Mouse (Mus musculus): ENCODE data around the gene Fbxo7. TPM values are rescaled to one million over a fixed set of nuclear protein-coding genes. Genes with fewer than 3 reads are reported as not detected.

Fbxo7 gene
- polyA plus RNA-seq, 1 experiment from 2014 or later = 51.4 TPM

DNA sequence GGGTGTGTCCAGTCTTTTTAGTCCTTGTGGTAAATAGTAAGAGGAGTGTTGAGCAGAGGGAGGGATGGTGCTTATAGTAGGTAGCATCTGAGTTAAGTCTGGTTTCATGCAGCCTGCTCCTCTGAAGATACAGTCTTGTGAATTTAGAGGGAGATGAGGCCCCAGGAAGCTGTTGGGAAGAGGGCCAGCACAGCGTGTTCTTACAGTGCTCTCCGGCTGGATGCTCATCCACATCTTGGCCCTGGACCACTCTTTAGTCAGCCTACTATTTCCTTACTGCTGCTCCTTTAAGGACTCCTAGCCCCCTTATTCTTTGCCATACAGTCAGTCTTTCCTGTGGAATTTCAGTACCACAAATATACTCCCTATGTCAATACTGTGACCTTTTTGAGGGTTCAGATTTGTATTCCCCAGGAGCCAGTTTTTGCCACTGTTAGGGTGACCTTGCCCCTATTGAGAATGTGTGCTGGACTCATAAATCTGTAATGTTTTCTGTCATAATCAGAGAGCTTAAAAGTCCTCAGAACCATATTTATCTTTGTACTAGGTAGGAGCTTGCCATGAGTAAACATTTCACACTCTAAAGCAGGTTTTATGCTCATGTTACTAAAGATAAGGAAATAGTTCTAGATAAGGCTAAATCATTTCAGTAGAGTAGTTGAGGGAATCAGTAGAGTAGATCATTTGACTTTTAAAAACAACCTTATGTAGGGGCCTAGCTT lies 12.4 kb downstream of the Fbxo7 start:
- DNase-seq (ENCODE audit: low spot score) = no peak

DNA sequence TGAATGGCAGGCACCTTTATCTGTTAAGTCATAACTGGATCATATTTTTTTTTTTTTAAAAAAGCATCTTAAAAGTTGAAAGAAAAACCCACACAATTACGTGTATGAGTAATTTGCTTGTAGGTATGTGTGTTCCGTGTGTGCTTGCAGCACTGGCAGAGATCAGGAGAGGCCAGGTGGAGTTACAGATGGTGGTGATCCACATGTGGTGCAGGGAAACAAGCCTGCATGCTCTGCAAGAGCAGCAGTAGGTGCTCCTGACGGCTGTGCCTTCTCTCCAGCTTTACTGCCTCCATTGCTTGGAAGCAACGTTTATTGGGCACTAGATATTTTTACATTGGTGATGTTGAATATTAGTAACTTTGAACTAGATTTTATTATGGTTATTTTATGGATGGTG lies 21.9 kb downstream of the Fbxo7 start:
- DNase-seq (ENCODE audit: low spot score) = no peak

DNA sequence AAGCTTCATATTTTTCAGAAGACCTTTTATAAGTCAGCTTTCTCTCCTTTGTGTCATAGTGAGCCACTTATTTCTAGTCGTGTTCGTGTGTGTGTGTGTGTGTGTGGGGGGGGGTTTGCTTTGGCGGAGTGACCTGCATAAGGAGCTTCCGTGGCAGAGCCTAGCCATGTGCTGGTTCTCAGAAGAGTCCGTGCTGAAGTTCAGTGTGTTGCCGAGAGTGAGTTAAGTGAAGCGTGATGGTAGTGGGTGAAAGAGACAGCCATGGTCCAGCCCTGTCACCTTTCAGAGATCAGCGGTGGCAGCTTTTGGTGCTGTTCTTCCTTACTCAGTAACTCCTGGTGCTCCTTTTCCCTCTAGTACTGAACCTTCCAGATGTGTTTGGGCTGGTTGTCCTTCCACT lies 22.3 kb downstream of the Fbxo7 start:
- no peak for DNase-seq (ENCODE audit: low spot score)

DNA sequence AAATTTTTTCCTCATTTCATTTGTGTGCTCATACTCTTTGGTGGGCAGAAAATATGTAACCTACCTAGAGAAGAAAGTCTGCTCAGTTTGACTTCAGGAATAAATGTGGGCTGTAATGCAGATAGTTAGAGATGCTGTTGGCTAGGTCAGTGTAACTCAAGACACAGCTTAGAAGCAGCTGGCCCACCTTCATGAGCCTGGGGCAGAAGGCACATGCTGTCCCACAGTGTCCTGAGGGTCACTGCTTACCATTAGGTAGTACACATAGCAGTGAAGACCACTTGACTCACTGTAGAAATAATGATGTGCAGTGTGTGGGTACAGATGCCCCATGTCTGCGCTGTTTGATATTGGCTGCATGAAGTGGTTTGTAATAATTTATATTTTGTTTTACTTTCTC lies 24.6 kb downstream of the Fbxo7 start:
- no peak for DNase-seq (ENCODE audit: low spot score)

DNA sequence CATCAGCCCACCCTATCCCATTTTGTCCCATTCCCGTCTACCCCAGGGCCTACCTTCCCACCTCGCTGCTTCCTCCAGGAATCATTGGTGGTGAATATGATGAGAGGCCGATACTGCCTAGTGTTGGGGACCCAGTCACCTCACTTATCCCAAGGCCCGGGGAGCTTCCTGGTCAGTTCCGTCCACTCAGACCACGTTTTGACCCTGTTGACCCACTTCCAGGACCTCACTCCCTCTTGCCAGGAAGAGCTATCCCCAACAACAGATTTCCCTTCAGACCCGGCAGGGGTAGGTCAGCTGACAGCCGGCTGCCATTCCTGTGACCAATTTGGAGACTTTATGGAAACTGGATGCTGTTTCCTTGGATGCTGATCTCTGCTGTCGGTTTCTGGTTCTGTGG lies 26.0 kb downstream of the Fbxo7 start:
- DNase-seq (ENCODE audit: low spot score) = no peak

DNA sequence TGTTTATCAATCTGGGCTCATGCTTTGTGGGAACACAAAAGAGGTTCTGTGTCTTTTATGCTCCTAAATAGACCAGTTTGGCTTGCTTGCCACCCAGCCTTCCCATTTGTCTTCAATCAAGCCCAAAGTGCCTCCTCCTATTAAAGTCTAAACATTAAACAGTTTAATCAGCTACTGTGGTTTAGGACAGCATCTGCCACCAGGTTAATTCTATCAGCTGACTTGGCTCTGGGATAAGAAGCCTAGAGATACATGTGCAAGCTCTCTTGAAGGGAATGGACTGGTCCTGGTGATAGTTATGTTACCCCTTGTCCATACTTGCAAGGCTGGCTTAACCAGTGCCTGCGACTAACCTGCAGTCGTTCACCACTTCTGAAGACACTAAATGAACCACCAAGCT lies 28.8 kb downstream of the Fbxo7 start:
- no peak for DNase-seq (ENCODE audit: low spot score)

DNA sequence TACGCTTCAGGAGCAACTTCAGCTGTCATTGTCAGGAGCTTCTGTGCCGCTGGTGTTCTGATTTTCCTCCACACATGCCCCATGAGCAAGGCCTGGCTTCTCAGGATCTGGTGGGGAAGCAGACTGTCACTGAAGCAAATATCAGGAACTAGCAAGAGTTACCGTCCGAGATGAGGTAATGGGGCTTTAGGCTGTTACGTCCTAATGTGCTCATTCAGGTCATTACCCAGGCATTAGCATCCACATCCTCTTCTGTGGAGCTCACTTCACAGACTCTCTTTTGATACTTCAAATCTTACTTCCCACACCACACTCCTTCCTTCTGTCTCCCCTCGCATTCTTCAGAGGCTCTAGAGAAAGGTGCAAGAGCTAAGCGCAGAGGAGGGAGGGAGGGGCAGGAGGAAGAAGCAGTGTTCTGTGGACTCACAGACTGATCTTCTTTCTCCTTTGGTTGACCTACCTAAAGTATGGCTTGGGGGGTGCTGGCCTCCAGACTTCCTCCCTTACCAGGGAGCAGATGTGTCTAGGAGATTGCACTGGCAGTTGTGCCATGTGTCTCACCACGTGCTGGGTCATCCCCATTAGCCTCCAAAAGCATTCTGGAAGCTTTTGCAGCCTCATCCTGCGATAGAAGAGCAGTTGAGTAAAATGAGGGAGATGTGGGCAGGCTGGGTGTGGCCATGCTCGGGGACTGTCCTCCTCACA lies 31.2 kb downstream of the Fbxo7 start:
- no peak for DNase-seq (ENCODE audit: low spot score)

DNA sequence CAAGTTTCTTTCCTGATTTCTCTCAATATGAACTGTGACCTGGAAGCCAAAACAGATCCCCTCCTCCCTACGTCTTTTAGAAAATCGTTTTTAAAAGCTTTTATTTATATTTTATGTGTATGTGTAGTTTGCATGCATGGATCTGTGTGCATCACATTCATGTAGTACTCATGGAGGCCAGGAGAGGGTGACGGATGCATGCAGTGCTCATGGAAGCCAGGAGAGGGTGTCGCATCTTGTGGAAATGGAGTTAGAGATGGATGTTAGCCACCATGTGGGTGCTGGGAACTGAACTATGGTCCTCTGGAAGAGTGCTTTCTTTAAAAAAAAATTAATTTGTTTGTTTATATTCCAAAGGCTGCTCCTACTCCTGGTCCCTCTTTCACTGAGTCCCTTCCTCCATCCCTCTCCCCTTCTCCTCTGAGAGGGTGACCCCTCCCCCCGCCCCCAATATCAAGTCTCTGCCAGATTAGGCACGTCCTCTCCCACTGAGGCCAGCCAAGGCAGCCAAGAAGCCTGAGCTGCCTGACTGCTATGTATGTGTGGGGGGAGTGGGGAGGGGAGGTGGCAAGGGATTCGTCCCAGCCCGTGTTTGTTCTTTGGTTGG lies 34.6 kb downstream of the Fbxo7 start:
- no peak for DNase-seq (ENCODE audit: low spot score)

- DNase-seq (ENCODE audit: low spot score) = no peak
Observed at GRCm38 (mm10) chr10:86057286-86057685, 35.5 kb downstream of the Fbxo7 start.

DNA sequence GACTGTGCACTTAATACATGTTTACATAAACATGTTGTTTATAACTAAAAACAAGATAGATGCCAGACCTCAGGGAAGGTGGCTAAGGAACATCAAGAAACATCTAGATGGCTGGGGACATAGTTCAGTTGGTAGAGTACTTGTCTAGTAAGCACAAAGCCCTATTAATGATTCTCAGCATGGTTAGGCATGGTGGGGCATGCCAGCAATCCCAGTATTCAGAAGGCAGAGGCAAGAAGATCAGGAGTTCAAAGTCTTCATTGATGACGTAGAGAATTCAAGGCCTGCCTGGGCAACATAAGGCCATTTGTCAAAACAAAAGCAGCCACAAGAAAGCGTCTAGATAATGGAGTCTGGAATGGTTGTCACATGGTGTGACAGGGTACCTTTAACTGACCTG lies 35.9 kb downstream of the Fbxo7 start:
- DNase-seq (ENCODE audit: low spot score) = no peak

DNA sequence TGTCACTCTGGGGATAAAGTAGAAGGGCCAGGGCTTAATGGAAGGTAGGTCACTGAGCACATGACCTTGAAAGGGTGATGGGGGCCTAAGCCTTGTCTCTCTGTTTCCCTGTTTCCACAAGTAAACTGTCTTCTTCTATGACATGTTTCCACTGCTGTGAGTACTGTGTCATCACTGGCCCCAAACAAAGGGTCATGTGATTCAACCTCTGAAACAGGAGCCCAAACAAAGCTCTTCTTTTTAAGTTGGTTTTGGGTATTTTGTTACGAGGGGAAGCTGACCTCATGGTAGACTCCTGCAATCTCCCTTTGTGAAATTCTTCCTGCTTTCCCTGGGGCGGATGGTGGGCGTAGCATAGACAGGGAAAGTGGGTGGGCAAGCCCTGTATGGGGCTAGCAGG lies 38.5 kb downstream of the Fbxo7 start:
- DNase-seq (ENCODE audit: low spot score) = no peak

DNA sequence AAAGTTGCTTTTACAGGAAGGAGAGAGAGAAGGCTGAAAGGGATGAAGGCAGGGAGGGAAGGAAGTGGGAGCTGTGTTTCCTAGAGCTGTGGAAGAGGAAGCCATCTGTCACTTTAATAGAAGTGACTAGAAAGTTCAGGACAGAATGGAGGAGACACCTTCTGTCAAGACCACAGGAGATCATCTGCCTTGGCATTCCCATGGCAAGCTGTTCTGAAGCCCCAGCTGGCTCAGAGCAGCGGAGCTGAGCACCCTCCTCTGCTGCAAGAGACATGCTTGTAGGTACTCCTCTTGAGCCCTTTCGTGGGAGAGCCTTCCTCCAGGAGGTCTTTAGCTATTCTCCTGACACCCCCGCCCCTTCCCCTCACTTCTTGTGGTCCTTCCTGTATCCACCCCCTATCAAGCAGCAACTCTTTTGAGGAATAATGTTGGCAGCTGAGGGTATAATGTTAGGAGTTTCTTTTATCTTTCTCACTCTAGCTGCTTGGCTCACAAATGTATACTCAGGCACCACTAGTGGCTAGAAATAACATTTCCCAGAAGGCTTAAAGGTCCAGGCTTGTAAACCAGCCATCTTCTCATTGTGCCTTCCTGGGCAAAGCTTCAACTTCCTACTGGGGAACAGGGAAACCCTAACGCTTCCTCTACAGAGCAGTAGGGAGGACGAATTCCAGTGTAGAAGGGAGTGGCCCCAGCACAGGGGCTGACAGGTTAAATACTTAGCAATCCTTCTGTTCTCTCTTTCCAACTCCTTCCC lies 40.7 kb downstream of the Fbxo7 start:
- DNase-seq (ENCODE audit: low spot score) = no peak

GRCm38 (mm10) chr10:86063018-86063384 lies 41.2 kb downstream of the Fbxo7 start:
- no peak for DNase-seq (ENCODE audit: low spot score)

- DNase-seq (ENCODE audit: low spot score) = peak; percentile 11
Observed at GRCm38 (mm10) chr10:86064937-86065336, 43.2 kb downstream of the Fbxo7 start.

GRCm38 (mm10) chr10:86065661-86066060 lies 43.9 kb downstream of the Fbxo7 start:
- DNase-seq (ENCODE audit: low spot score) = no peak

DNA sequence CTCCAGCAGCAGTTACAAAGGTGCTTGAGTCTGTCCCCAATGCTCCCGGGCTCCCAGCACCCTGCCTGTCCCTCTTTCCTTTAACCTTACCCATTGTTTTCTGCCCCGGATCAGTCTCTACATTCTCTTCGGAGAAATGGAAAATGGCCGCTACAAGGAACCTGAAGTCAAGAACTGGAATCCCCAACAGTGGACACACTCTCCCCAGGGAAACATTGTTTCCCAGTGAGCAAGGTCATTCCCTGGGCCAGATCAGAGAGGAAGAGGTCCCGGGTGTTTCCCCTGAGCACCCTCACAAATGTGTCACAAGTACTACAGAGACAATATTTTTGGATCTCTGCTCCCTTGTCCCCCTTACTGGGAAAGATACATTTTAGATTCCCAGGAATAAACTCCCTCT lies 44.9 kb downstream of the Fbxo7 start:
- DNase-seq (ENCODE audit: low spot score) = no peak

DNA sequence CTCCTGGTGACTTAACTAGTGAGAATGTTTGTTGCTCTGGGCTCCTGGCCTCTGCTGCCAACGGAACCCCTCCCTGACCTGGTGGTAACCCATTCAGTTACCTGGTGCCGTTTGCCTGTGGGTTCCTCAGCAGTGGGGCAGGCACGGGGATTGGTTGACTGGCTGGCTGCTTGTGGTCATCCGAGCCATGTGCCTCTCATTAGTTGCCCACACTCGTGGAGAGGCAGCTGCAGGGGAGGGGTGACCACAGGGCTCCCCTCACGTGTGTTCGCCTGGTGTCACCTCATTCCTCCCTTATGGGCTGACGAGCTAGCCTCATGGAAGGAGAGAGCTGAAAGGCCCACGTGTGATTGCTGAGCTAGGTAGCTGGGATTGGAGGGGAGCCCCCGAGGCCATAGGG lies 46.1 kb downstream of the Fbxo7 start:
- DNase-seq (ENCODE audit: low spot score) = no peak

GRCm38 (mm10) chr10:86069341-86069740 lies 47.6 kb downstream of the Fbxo7 start:
- DNase-seq (ENCODE audit: low spot score) = no peak

GRCm38 (mm10) chr10:86070751-86071150 lies 49.0 kb downstream of the Fbxo7 start:
- no peak for DNase-seq (ENCODE audit: low spot score)

- DNase-seq (ENCODE audit: low spot score) = no peak
Observed at GRCm38 (mm10) chr10:86074134-86074533, 52.4 kb downstream of the Fbxo7 start.

GRCm38 (mm10) chr10:86074971-86075711 lies 53.4 kb downstream of the Fbxo7 start:
- DNase-seq (ENCODE audit: low spot score) = no peak
